Mouse (Mus musculus) spleen, adult 2 months (tissue): ENCODE data around the gene Zscan22. TPM values are rescaled to one million over a fixed set of nuclear protein-coding genes. Genes with fewer than 3 reads are reported as not detected.
"Not testable (repeated sequence)": the region's sequence is repeated elsewhere in the genome, so short reads cannot be mapped to it uniquely, and the experiment has no call there.

ENCODE experiments used
- DNase-seq, 2 experiments: peaks; one replicate each; pipeline versions ENCODE4 v3.0.0 to v3.0.0-alpha.2; 2012 to 2021; ENCODE audit warnings: low spot score in 2 of 2, low read depth in 1 of 2
- H3K27ac ChIP-seq: fragments of 200-500 bp; 2 replicates; pipeline ENCODE4 v1.5.1; 2012; ENCODE audit warnings: low read length, inconsistent platforms; ENCODE audit not compliant: insufficient read depth
- H3K27me3 ChIP-seq: fragments of 200-500 bp; 2 replicates; pipeline ENCODE4 v1.6.1; 2012; ENCODE audit warnings: mild to moderate bottlenecking, moderate library complexity, low read length, inconsistent platforms; ENCODE audit not compliant: control insufficient read depth, insufficient read depth
- H3K36me3 ChIP-seq: fragments of 200-500 bp; 2 replicates; pipeline ENCODE4 v1.6.1; 2012; ENCODE audit warnings: mild to moderate bottlenecking, low read length, inconsistent platforms; ENCODE audit not compliant: control insufficient read depth, insufficient read depth
- H3K4me1 ChIP-seq: fragments of 200-500 bp; 2 replicates; pipeline ENCODE4 v1.6.1; 2011; ENCODE audit warnings: inconsistent platforms; ENCODE audit not compliant: control insufficient read depth, insufficient read depth, insufficient read length
- H3K4me3 ChIP-seq: fragments of 200-500 bp; 2 replicates; pipeline ENCODE4 v1.5.1; 2011; ENCODE audit warnings: mild to moderate bottlenecking, inconsistent platforms; ENCODE audit not compliant: insufficient read depth, insufficient read length; ENCODE audit errors: extremely low read depth
- CTCF ChIP-seq: fragments of 200-500 bp; IDR thresholded peaks from 2 replicates; pipeline ENCODE4 v1.5.1; 2011; ENCODE audit warnings: mild to moderate bottlenecking, inconsistent platforms; ENCODE audit not compliant: insufficient read depth, insufficient read length, insufficient replicate concordance; ENCODE audit errors: extremely low read depth
- POLR2A ChIP-seq: fragments of 200-500 bp; IDR thresholded peaks from 2 replicates; pipeline ENCODE4 v1.6.1; 2011; ENCODE audit warnings: low read depth, low read length, inconsistent platforms
- WGBS: fragments of 180-500 bp; shearing (Covaris S2); methylation state at CpG from one replicate; pipeline ENCODE4 v1.1.7; 2018; 5-methylcytosine and 5-hydroxymethylcytosine counted together
- polyA plus RNA-seq: library from polyadenylated mRNA; depleted of rRNA; stranded (reverse); fragments of >200 nt; gene quantifications from 2 replicates; pipeline ENCODE4 v1.2.3, GENCODE M21; 2012

Zscan22 gene
- polyA plus RNA-seq, 1 experiment = 6.8 TPM

DNA sequence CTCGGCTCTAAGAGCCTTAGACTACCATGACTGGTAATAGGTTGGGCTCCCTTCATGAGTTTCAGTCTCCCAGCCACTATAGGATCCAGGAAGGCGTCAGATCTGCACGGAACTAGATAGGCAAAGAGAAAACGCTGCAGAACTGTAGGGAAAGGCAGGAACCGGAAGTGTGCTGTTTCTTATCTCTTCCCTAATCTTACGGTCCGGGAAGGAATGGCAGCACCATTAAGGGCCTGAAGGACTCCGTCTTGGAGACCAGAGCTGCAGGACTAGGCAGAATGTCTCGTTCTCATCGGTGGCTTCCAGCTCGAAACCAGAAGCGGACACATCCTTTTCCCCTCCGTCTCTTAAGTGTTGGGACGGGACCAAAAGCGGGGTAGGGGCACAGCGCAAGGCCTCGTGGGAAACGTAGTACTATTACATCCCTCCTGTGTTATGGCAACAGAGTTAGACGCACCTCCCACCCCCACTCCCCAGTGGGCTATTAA lies 12.6 kb downstream of the Zscan22 start:
- H3K27ac ChIP-seq = peak overlapping the region; percentile 90
- under 1% methylated on average over 19 of the region's 19 CpGs for WGBS
- TF ChIP-seq POLR2A (peak; percentile 44; the same call in 1 of the 2 replicates), CTCF (no peak)
- H3K36me3 ChIP-seq = peaks cover 13% of the 10 kb centered on the region
- H3K4me3 ChIP-seq = peak overlapping the region; percentile 73
- peak; percentile 14 to 36 for DNase-seq
- H3K4me1 ChIP-seq = no peaks in the 10 kb centered on the region; the same call in 1 of the 2 replicates
- no peaks in the 10 kb centered on the region for H3K27me3 ChIP-seq

DNA sequence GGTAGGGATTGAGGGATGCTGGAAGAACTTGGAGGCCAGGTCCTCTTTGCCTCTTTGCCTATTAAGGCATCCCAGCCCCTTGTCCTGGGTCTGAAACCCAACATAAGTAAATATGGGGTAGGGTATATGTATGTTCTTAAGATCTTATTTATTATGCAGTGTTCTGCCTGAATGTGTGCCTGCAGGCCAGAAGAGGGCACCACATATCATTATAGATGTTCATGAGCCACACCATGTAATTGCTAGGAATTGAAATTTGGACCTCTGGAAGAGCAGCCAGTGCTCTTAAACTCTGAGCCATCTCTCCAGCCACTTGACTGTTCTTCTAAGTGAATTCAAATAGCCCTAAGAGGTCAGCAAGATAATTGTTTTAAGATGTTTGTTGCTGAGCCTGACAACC lies 15.9 kb downstream of the Zscan22 start:
- H3K4me3 ChIP-seq = no peak overlapping the region
- no peak for DNase-seq
- TF ChIP-seq CTCF (peak; percentile 13; the same call in 1 of the 2 replicates), POLR2A (no peak)
- H3K36me3 ChIP-seq = no peaks in the 10 kb centered on the region
- H3K27ac ChIP-seq = no peak overlapping the region
- no peaks in the 10 kb centered on the region; the same call in 1 of the 2 replicates for H3K4me1 ChIP-seq
- H3K27me3 ChIP-seq = no peaks in the 10 kb centered on the region

DNA sequence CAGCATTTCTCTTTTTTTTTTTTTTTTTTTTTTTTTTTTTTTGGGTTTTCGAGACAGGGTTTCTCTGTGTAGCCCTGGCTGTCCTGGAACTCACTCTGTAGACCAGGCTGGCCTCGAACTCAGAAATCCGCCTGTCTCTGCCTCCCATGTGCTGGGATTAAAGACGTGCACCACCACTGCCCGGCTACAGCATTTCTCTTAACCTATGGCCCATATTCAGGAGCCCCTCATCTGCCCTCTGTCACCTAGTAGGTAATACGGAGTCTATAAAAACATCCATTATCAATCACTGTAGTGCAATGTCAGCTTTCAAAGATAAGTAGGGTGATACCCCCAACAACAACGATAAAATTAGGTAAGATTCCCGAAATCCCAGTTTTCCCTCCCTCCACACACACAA lies 22.9 kb downstream of the Zscan22 start:
- H3K27ac ChIP-seq = not testable (repeated sequence)
- 88% methylated on average over 7 of the region's 8 CpGs for WGBS

DNA sequence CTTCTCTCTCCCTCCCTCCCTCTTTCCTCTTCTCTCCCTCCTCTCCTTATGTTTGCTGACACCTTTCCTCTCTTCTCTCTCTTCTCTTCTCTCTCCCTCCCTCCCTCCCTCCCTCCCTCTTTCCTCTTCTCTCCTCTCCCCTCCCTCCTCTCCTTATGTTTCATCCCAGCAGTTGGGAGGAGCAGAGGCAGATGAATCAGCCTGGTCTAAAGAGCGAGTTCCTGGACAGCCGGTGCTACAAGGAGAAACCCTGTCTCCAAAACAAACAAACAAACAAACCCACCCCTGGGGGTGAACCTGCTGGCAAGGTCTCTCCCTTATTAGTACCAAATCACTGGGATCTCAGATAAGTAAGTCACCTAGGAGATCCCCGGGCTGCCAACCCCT lies 23.7 kb downstream of the Zscan22 start:
- Histone ChIP-seq H3K27me3 (no peaks in the 10 kb centered on the region), H3K4me1 (peaks cover 3% of the 10 kb centered on the region; the same call in 1 of the 2 replicates), H3K4me3 (peak overlapping the region; percentile 74), H3K36me3 (peaks cover 21% of the 10 kb centered on the region), H3K27ac (peak overlapping the region; percentile 92)
- TF ChIP-seq POLR2A (no peak), CTCF (no peak)
- no peak for DNase-seq
- 1% methylated on average over 3 of the region's 3 CpGs for WGBS

More for the DNA sequence above, 22.9 kb downstream of the Zscan22 start:
- not testable (repeated sequence) for H3K27me3 ChIP-seq, DNase-seq, H3K4me3 ChIP-seq, H3K4me1 ChIP-seq
- H3K36me3 ChIP-seq = peaks cover 13% of the 10 kb centered on the region

DNA sequence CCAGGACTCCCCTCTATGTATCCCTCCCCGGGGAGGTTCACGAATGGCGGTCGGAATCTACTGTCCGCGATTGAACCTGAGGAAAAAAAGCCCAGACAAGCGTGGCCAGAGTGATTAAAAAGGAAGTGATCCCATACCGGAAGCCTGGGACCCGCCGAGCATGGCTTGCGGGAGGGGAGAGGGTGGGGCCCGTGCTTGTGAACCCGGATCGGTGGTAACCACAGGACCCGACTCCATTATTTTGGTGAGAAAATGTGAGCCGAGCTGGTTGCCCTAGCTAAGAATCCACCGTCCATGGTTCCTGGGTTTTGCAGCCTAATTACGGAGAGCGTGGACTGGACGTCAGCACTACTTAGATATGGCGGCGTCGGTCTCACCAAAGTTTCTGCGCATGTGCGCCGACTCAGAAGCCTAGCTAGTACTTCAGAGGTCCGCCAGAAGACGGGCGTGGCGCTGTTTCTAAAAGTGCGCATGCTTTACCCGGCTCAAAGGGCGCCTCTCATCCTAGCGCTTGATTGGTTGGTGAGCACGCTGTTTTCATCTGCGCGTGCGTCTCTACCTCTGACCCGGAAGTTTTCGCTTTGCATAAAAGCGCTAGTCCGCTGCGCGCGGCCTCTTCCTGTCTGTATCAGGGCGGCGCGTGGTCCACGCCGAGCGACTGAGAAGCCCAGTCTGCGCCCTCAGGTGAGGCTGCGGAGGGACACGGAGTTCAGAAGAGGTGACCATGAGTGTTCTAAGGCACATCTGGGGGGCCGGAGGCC lies 24.3 kb downstream of the Zscan22 start, which contains the start of gene Rps5:
Gene Rps5, plus strand, starts transcription at position 586 of the 761 bp plus-strand sequence.
- under 1% methylated on average over 55 of the region's 55 CpGs for WGBS
- Histone ChIP-seq H3K4me1 (peaks cover 3% of the 10 kb centered on the region; the same call in 1 of the 2 replicates), H3K4me3 (peak within 1 kb of the TSS; percentile 85), H3K36me3 (peaks cover 26% of the 10 kb centered on the region), H3K27ac (peak within 1 kb of the TSS; percentile 92), H3K27me3 (no peaks in the 10 kb centered on the region)
- peak; percentile 98 to 99 for DNase-seq
- TF ChIP-seq POLR2A (peak; percentile 93), CTCF (peak; percentile 61; the same call in 1 of the 2 replicates)

DNA sequence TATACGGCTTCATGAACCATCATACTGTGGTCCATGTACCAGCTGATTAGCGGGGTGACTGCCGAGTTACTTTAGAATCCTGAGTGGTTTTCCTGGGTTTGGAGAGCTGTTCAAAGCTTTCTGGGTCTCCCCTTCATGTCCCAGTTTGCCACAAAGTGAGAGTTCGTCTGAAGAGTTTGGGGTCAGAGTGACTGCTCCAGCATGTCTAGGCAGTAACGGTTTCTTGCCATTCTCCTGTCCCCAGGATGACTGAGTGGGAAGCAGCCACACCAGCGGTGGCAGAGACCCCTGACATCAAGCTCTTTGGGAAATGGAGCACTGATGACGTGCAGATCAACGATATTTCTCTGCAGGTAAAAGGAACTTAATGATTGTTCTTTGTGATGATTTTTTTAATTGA lies 25.1 kb downstream of the Zscan22 start:
- Histone ChIP-seq H3K4me1 (peaks cover 3% of the 10 kb centered on the region; the same call in 1 of the 2 replicates), H3K27ac (no peak overlapping the region), H3K4me3 (peak overlapping the region; percentile 85), H3K27me3 (no peaks in the 10 kb centered on the region), H3K36me3 (peaks cover 29% of the 10 kb centered on the region)
- no peak for DNase-seq
- 2% methylated on average over 8 of the region's 8 CpGs for WGBS
- no peak for TF ChIP-seq POLR2A
- no peak for TF ChIP-seq CTCF

DNA sequence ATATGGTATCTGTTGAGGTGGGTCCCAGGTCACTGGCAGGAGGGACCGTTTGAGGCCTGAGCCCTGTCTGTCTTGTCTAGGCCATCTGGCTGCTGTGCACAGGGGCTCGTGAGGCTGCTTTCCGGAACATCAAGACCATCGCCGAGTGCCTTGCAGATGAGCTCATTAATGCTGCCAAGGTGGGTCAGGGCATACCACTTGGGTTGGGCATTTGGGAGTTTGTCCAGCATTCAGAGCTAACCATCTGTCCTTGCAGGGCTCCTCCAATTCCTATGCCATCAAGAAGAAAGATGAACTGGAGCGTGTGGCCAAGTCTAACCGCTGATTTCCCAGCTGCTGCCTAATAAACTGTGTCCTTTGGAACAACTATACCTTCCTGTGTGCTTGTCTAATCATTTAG lies 28.7 kb downstream of the Zscan22 start:
- TF ChIP-seq POLR2A = no peak
- no peak for TF ChIP-seq CTCF
- peaks cover 1% of the 10 kb centered on the region for H3K4me1 ChIP-seq
- WGBS = 96% methylated on average over 7 of the region's 7 CpGs

More for the DNA sequence above, 28.7 kb downstream of the Zscan22 start:
- Histone ChIP-seq H3K27me3 (no peaks in the 10 kb centered on the region), H3K36me3 (peaks cover 29% of the 10 kb centered on the region), H3K27ac (no peak overlapping the region), H3K4me3 (no peak overlapping the region)
- no peak for DNase-seq
